Mouse (Mus musculus) intestine, embryonic 14.5 days (tissue): ENCODE data around the gene Arhgef11. TPM values are rescaled to one million over a fixed set of nuclear protein-coding genes. Genes with fewer than 3 reads are reported as not detected.

Experiments
- ATAC-seq: fragments of 200-750 bp; cut with Nextera tagmentation; replicated peaks from 2 replicates; pipeline ENCODE4 v1.8.0; 2017; ENCODE audit warnings: low read depth, moderate number of reproducible peaks, moderate TSS enrichment, moderate library complexity; ENCODE audit not compliant: low FRiP score, low TSS enrichment
- DNase-seq: peaks from one replicate; pipeline ENCODE4 v3.0.0-alpha.2; 2018; ENCODE audit warnings: low spot score
- H3K27ac ChIP-seq: fragments of 300-500 bp; sonication (generic); 2 replicates; pipeline ENCODE4 v1.5.1; 2014; ENCODE audit warnings: low read depth, mild to moderate bottlenecking, control low read depth
- H3K27me3 ChIP-seq: fragments of 300-500 bp; sonication (generic); replicated peaks from 2 replicates; pipeline ENCODE4 v1.6.1; 2014; ENCODE audit warnings: low read length, control low read depth; ENCODE audit not compliant: control insufficient read depth, insufficient read depth
- H3K36me3 ChIP-seq: fragments of 300-500 bp; sonication (generic); 2 replicates; pipeline ENCODE4 v1.6.1; 2014; ENCODE audit warnings: low read length, control low read depth; ENCODE audit not compliant: control insufficient read depth, insufficient read depth
- H3K4me1 ChIP-seq: fragments of 300-500 bp; sonication (generic); replicated peaks from 2 replicates; pipeline ENCODE4 v1.6.1; 2014; ENCODE audit warnings: low read length, control low read depth, mixed read lengths; ENCODE audit not compliant: control insufficient read depth, insufficient read depth
- H3K4me2 ChIP-seq: fragments of 300-500 bp; sonication (generic); 2 replicates; pipeline ENCODE4 v1.6.1; 2014; ENCODE audit warnings: low read length
- H3K4me3 ChIP-seq: fragments of 300-500 bp; sonication (generic); 2 replicates; pipeline ENCODE4 v1.5.1; 2014; ENCODE audit warnings: low read depth, low read length, control low read depth, mixed read lengths
- H3K9ac ChIP-seq: fragments of 300-500 bp; sonication (generic); 2 replicates; pipeline ENCODE4 v1.6.1; 2014; ENCODE audit warnings: mild to moderate bottlenecking, low read length
- H3K9me3 ChIP-seq: fragments of 300-500 bp; sonication (generic); 2 replicates; pipeline ENCODE4 v1.6.1; 2016; ENCODE audit warnings: low read length, control low read depth; ENCODE audit not compliant: control insufficient read depth
- WGBS: fragments of 180-500 bp; shearing (Covaris S2); extraction: QIAGEN DNeasy Blood & Tissue Kit; methylation state at CpG from one replicate; pipeline ENCODE4 v1.1.7; 2014; 5-methylcytosine and 5-hydroxymethylcytosine counted together
- polyA plus RNA-seq: library from polyadenylated mRNA; unstranded; fragments of >200 nt; fragmentation: Nextera tagmentation; extraction: Ambion mirVana; gene quantifications from 2 replicates; pipeline ENCODE4 v1.2.1, GENCODE M21; 2014

Arhgef11 gene
- polyA plus RNA-seq, 1 experiment from 2014 or later, result 18.9 TPM

DNA sequence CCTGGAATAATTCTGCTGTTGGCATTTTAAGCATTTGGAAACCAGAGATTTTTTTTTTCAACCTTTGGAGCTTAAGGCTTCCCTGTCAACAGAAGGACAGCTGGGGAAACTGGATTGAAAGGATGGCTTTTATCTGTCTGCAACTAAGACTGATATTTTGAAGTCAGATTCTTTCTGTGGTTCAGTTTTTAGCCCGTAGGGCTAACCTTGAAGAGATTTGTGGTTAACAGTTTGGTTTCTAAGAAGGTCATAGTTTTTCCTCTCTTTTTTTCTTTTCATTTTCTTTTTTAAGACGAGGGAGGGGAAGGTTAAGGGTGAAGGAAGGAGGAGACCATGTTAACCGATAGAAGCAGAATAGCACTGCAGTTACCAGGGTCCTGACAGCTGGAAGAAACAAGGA lies 881 bp downstream of the Arhgef11 start:
- no peak for DNase-seq
- H3K27me3 ChIP-seq, result no peaks in the 10 kb centered on the region
- no peaks in the 10 kb centered on the region for H3K36me3 ChIP-seq
- peaks cover 25% of the 10 kb centered on the region for H3K4me1 ChIP-seq
- H3K27ac ChIP-seq, result peak overlapping the region; percentile 89; the same call in 1 of the 2 replicates
- WGBS, result 0% methylated on average over 3 of the region's 3 CpGs
- no peaks in the 10 kb centered on the region for H3K9me3 ChIP-seq
- no peak for ATAC-seq
- peak overlapping the region; percentile 93 for H3K4me2 ChIP-seq
- peak overlapping the region; percentile 67 for H3K4me3 ChIP-seq
- H3K9ac ChIP-seq, result peak overlapping the region; percentile 88

DNA sequence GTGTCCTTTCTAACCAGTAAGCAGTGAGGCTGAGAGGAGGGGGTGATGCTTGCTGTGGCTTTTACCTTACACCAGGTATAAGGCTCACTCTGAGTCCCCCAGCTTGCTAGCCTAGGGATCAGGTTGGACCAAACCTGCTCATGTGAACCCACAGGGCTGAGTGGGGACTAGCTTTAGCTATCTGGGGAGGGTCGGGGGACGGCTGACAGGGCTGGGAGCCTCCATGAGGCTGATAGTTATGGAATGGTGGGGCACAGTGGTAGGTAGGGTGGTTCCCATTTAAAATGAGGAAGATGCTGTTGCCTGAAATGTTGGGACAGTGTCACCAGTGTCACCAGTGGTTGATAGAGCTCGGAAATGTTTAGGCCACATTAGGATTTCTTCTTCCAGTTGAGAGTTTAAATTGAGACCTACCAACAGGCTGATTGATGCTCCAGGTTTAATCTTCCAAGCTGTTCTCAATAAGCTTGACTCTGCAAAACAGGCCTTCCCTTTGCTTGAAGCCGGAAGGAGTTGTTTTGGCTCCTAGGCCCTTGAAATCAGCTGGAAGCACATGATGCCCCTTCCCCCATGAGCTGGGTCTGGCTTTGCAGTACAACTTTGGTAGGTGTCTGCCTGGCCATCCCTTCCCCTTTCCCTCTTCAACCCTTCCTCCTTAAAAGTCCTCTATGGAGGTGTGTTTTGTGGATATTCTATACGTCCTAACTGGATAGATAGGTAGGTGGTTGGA lies 1.8 kb downstream of the Arhgef11 start:
- Histone ChIP-seq H3K9me3 (no peaks in the 10 kb centered on the region), H3K9ac (peak overlapping the region; percentile 88), H3K4me2 (peak overlapping the region; percentile 93), H3K4me3 (peak overlapping the region; percentile 67), H3K36me3 (no peaks in the 10 kb centered on the region), H3K4me1 (peaks cover 25% of the 10 kb centered on the region), H3K27ac (no peak overlapping the region), H3K27me3 (no peaks in the 10 kb centered on the region)
- no peak for ATAC-seq
- 35% methylated on average over 5 of the region's 5 CpGs for WGBS
- no peak for DNase-seq

DNA sequence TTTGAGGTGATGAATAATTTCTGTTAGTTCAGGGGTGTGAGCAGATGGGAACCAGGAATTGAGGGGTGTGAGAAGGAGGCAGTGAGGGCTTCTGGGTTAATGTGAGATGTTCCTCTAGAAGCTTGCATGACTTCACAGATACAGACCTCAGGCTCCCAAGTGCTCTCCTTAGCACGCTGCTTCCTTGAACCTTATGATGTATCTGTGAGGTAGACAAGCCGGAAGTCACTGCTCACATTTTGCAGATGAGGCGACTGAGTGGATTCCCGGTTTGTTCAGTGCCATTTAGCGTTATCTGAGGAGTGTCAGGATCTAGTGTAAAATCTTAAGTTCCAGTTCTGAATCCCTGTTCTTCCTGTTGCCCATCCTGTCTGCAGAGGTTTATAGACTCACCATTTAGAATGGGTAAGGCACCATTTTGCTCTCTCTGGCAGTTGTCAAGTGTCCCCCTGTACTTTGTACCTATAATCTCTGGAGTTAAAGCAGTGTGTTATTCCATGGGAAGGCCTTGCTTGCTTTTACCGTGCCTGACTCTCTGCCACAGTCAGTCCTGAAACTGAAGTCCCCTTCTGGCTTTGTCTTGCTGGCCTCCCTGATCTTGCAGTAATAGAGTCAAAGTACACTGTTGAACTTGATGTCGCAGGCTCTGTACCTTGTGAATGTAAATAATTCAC lies 3.0 kb downstream of the Arhgef11 start:
- Histone ChIP-seq H3K4me1 (peaks cover 25% of the 10 kb centered on the region), H3K27ac (no peak overlapping the region), H3K27me3 (no peaks in the 10 kb centered on the region), H3K4me2 (peak overlapping the region; percentile 93), H3K36me3 (no peaks in the 10 kb centered on the region), H3K9ac (peak overlapping the region; percentile 5; the same call in 1 of the 2 replicates), H3K9me3 (no peaks in the 10 kb centered on the region), H3K4me3 (peak overlapping the region; percentile 67)
- ATAC-seq (no peak), DNase-seq (peak; percentile 59)
- 39% methylated on average over 7 of the region's 7 CpGs for WGBS

DNA sequence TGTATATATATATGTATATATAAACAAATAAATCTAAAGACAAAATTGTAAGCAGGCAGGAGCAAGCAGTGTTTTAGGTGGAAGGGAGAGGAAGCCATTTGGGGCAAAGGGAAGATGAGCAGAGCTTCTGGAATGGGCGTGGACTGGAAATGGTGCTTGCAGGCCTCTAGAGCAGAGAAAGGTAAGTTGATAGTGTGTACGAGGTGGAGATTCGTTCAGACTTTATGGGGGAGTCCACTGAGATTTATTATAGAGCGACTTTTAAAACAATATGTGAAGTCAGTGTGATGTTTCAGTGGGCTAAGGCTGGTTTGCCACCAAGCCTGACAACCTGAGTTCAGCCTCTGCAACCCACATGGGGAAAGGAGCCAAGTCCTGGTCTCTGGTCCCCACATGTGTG lies 7.5 kb downstream of the Arhgef11 start:
- ATAC-seq, result no peak
- no peak overlapping the region for H3K27ac ChIP-seq
- no peaks in the 10 kb centered on the region for H3K9me3 ChIP-seq
- no peak overlapping the region for H3K4me2 ChIP-seq
- 80% methylated on average over 4 of the region's 4 CpGs for WGBS
- no peak for DNase-seq
- H3K9ac ChIP-seq, result no peak overlapping the region
- no peaks in the 10 kb centered on the region for H3K36me3 ChIP-seq
- H3K4me3 ChIP-seq, result no peak overlapping the region
- peaks cover 11% of the 10 kb centered on the region for H3K4me1 ChIP-seq
- H3K27me3 ChIP-seq, result no peaks in the 10 kb centered on the region

DNA sequence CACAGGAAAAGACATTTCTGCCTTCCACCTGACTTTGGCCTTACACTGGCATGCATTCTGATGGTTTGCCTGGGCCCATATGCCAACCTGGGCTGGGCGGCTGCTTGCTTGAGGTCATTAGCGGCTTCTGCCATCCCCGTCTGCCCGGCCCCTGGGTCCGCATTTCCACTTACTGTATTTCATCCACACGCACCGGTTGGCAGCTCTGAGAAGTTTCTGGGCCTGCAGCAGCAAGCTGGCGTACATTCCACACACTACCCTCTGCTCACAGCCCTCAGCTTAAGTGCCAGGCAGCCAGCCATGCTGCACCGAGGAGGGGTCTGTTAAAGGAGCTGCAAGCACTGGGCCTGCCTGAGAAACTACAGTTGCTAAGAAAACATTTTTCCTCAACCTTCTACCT lies 13.5 kb downstream of the Arhgef11 start:
- 87% methylated on average over 9 of the region's 9 CpGs for WGBS
- Histone ChIP-seq H3K27ac (no peak overlapping the region), H3K4me2 (no peak overlapping the region), H3K36me3 (no peaks in the 10 kb centered on the region), H3K4me1 (no peaks in the 10 kb centered on the region), H3K27me3 (no peaks in the 10 kb centered on the region), H3K4me3 (no peak overlapping the region), H3K9me3 (no peaks in the 10 kb centered on the region), H3K9ac (no peak overlapping the region)
- DNase-seq (no peak), ATAC-seq (no peak)

DNA sequence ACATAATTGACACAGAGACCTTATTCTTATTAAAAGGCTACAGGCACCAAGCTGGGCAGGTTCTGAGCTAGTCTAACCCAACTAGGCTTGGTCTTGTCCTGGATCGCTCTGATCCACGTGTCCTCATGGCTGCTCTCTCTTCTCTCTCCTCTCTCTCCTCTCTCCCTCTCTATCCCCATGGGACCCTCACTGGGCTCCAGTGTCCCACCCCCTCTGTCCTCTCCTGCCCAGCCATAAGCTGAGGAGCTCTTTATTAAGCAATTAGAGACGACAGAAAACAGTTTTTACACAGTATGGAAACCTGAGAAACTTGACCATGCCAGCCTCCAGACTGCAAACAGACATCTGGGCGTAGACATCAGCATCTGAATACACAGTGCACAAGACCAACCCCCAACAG lies 14.0 kb downstream of the Arhgef11 start:
- no peak overlapping the region for H3K4me2 ChIP-seq
- H3K27ac ChIP-seq, result no peak overlapping the region
- no peaks in the 10 kb centered on the region for H3K4me1 ChIP-seq
- DNase-seq (no peak), ATAC-seq (no peak)
- H3K4me3 ChIP-seq, result no peak overlapping the region
- H3K27me3 ChIP-seq, result no peaks in the 10 kb centered on the region
- 83% methylated on average over 4 of the region's 4 CpGs for WGBS
- no peaks in the 10 kb centered on the region for H3K36me3 ChIP-seq
- H3K9ac ChIP-seq, result no peak overlapping the region
- H3K9me3 ChIP-seq, result no peaks in the 10 kb centered on the region

DNA sequence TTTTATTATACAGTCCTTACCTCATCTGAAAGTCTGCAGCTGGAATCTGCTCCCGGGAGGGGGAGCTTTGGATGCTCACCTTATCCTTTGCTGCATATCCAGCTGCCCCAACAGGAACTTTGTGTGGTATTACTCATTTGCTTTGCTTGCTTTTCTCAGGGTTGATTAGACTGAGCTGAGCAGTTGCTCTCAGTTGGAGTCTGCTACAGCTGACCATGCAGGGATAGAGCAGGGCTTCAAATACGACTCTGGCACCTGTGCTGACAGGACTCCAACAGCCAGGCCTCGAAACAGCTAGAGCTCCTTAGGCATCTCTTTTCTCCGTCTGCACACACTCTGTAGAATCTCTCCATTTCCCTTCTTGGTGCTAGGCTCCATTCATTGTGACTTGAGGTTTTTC lies 18.2 kb downstream of the Arhgef11 start:
- WGBS, result 61% methylated on average over 4 of the region's 4 CpGs
- Histone ChIP-seq H3K4me1 (no peaks in the 10 kb centered on the region), H3K4me3 (no peak overlapping the region), H3K27ac (no peak overlapping the region), H3K36me3 (no peaks in the 10 kb centered on the region), H3K27me3 (no peaks in the 10 kb centered on the region), H3K9ac (no peak overlapping the region), H3K4me2 (no peak overlapping the region), H3K9me3 (no peaks in the 10 kb centered on the region)
- DNase-seq (no peak), ATAC-seq (no peak)

DNA sequence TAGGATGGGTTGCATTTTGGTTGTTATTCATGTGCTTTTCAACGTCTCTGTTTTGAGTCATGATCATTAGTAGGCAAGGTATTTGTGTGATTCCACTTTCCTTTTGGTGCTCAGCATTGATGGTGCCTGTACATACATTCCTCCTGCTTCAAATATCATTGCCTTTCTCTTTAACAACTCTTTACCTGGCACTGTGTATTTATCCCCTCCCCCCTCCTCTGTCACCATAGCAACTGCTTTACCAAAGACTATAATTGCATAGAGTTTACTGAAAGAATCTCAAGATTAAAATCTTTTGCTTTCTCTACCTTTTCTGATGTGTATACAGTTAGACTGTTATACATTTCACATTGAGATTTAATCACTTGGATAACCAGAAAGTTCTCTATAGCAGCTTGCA lies 26.1 kb downstream of the Arhgef11 start:
- ATAC-seq (no peak), DNase-seq (no peak)
- no peaks in the 10 kb centered on the region for H3K9me3 ChIP-seq
- H3K36me3 ChIP-seq, result no peaks in the 10 kb centered on the region
- H3K4me3 ChIP-seq, result no peak overlapping the region
- H3K27me3 ChIP-seq, result no peaks in the 10 kb centered on the region
- H3K4me1 ChIP-seq, result no peaks in the 10 kb centered on the region
- no peak overlapping the region for H3K9ac ChIP-seq
- no peak overlapping the region for H3K4me2 ChIP-seq
- H3K27ac ChIP-seq, result no peak overlapping the region
- 58% methylated on average over 1 of the region's 1 CpGs for WGBS

DNA sequence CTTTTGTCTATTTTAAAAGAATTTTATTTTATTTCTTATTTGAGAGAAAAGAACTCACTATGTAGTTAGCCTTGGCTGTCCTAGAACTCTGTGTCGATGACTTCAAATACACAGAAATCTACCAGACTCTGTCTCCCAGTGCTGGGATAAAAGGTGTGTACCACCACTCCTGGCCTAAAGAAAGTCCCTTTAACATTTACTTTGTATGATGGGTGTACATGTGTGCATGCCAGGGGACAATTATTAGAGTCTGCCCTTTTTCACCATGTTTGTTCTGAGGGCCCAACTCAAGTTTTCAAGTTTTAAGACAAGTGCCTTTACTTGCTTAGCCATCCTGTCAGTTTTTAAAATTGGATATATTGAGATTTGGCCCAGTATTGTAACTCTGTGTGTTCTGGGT lies 28.8 kb downstream of the Arhgef11 start:
- no peak overlapping the region for H3K27ac ChIP-seq
- WGBS, result 97% methylated on average over 1 of the region's 1 CpGs
- H3K9ac ChIP-seq, result no peak overlapping the region
- no peak for ATAC-seq
- no peaks in the 10 kb centered on the region for H3K36me3 ChIP-seq
- no peak overlapping the region for H3K4me3 ChIP-seq
- H3K27me3 ChIP-seq, result no peaks in the 10 kb centered on the region
- DNase-seq, result no peak
- H3K4me2 ChIP-seq, result no peak overlapping the region
- no peaks in the 10 kb centered on the region for H3K9me3 ChIP-seq
- H3K4me1 ChIP-seq, result no peaks in the 10 kb centered on the region
